12 mouse cellular contexts compared by ENCODE assay signal in genomic region chr2:112491629-112492028, GRCm38 (mm10). TPM values are rescaled to one million over a fixed set of nuclear protein-coding genes. Genes with fewer than 3 reads are reported as not detected.
DNase-seq lines count a peak whose midpoint lies in the region; ATAC-seq and TF ChIP-seq lines count a peak whose summit lies in the region.
"Had no signal": no experiment of that assay in that cellular context is flagged by ENCODE, and none has a peak within 500 bp of the region (broad histone marks: within the 10 kb centered on the region; RNA-seq: fewer than 3 reads in every experiment).

No protein-coding gene starts in this region.

- ATAC-seq in kidney, embryonic 15.5 days (replicated peaks; ENCODE audit: low FRiP score): no peak
- ATAC-seq in neural tube, embryonic 13.5 days (ENCODE audit: low read depth): no peak
- 0 out of 2 replicates have a peak, but pooled peaks have one; percentile 16 for ATAC-seq in stomach, postnatal 0 days (ENCODE audit: low FRiP score, low TSS enrichment)

- peaks cover 11% of the 10 kb centered on the region for H3K4me1 ChIP-seq in kidney, embryonic 15.5 days
- H3K4me1 ChIP-seq in neural tube, embryonic 13.5 days (replicated peaks): peaks cover 18% of the 10 kb centered on the region
- 0 out of 2 replicates have a peak, but pooled peaks cover 2% of the 10 kb centered on the region for H3K4me1 ChIP-seq in stomach, postnatal 0 days (replicated peaks; ENCODE audit: control insufficient read depth, insufficient read depth)

- no peak for TF ChIP-seq EP300 in stomach, postnatal 0 days (optimal IDR thresholded peaks at IDR 0.05)

- no peak overlapping the region for H3K9ac ChIP-seq in kidney, embryonic 15.5 days
- no peak overlapping the region for H3K9ac ChIP-seq in neural tube, embryonic 13.5 days
- H3K9ac ChIP-seq in stomach, postnatal 0 days (ENCODE audit: low read length): no peak overlapping the region

- peak overlapping the region; percentile 99; the same call in 1 of the 2 replicates for H3K27ac ChIP-seq in kidney, embryonic 15.5 days
- no peak overlapping the region for H3K27ac ChIP-seq in neural tube, embryonic 13.5 days (replicated peaks)
- no peak overlapping the region; the same call in 1 of the 2 replicates for H3K27ac ChIP-seq in stomach, postnatal 0 days (replicated peaks)

- H3K9me3 ChIP-seq in kidney, embryonic 15.5 days (replicated peaks): no peaks in the 10 kb centered on the region
- H3K9me3 ChIP-seq in neural tube, embryonic 13.5 days: no peaks in the 10 kb centered on the region
- no peaks in the 10 kb centered on the region for H3K9me3 ChIP-seq in stomach, postnatal 0 days (ENCODE audit: control insufficient read depth, low read length)
- H3K9me3 ChIP-seq: forebrain, embryonic 12.5 days; hindbrain, embryonic 10.5 days had no signal

- no peak overlapping the region for H3K4me2 ChIP-seq in kidney, embryonic 15.5 days
- H3K4me2 ChIP-seq in neural tube, embryonic 13.5 days: peak overlapping the region; percentile 73; the same call in 1 of the 2 replicates
- no peak overlapping the region for H3K4me2 ChIP-seq in stomach, postnatal 0 days (replicated peaks; ENCODE audit: low read depth)

- no peaks in the 10 kb centered on the region for H3K27me3 ChIP-seq in kidney, embryonic 15.5 days
- H3K27me3 ChIP-seq in neural tube, embryonic 13.5 days: no peaks in the 10 kb centered on the region
- H3K27me3 ChIP-seq in stomach, postnatal 0 days (ENCODE audit: control insufficient read depth, insufficient read depth, low read length): no peaks in the 10 kb centered on the region
- H3K27me3 ChIP-seq: forebrain, embryonic 12.5 days had no signal

- no peak overlapping the region for H3K4me3 ChIP-seq in kidney, embryonic 15.5 days (replicated peaks)
- H3K4me3 ChIP-seq in neural tube, embryonic 13.5 days: no peak overlapping the region
- H3K4me3 ChIP-seq in stomach, postnatal 0 days (ENCODE audit: low read depth, low read length): no peak overlapping the region

- H3K36me3 ChIP-seq in kidney, embryonic 15.5 days: no peaks in the 10 kb centered on the region
- H3K36me3 ChIP-seq in neural tube, embryonic 13.5 days: no peaks in the 10 kb centered on the region
- no peaks in the 10 kb centered on the region for H3K36me3 ChIP-seq in stomach, postnatal 0 days (ENCODE audit: control insufficient read depth, insufficient read depth, low read length)
- H3K36me3 ChIP-seq: forebrain, embryonic 12.5 days; hindbrain, embryonic 10.5 days had no signal

- no peak for TF ChIP-seq CTCF in stomach, postnatal 0 days (IDR thresholded peaks at IDR 0.05; ENCODE audit: low read depth)

- DNase-seq in cerebellum, adult 9-10 months: peak; percentile 32
- DNase-seq in cerebellum, postnatal 25 days: no peak
- no peak for DNase-seq in kidney, postnatal 4 days
- DNase-seq in neural tube, embryonic 10.5 days (ENCODE audit: extremely low spot score, low spot score): no peak
- DNase-seq in stomach, postnatal 0 days (ENCODE audit: low spot score): no peak
- no peak for DNase-seq in urinary bladder, postnatal 4 days (ENCODE audit: low spot score in 2 of 2)
- DNase-seq: layer of hippocampus, adult 9-11 months; spleen, adult 18-20 months had no signal

- 69% methylated on average over 5 of the region's 5 CpGs for WGBS in kidney, embryonic 15.5 days
- 61% methylated on average over 5 of the region's 5 CpGs for WGBS in neural tube, embryonic 13.5 days
- WGBS in stomach, postnatal 0 days: 48% methylated on average over 5 of the region's 5 CpGs

RNA-seq across cellular contexts. Expression of gene Aven, which starts 1.1 kb away (rescaled TPM):
- polyA plus RNA-seq in kidney, embryonic 15.5 days (2015; fragmentation: Nextera tagmentation; extraction: Ambion mirVana): 7.2 and 9.3 TPM in 2 replicates
- 5.1 and 5.3 TPM in 2 replicates for polyA plus RNA-seq in neural tube, embryonic 13.5 days (2015; fragmentation: Nextera tagmentation; extraction: Ambion mirVana)
- polyA plus RNA-seq in stomach, postnatal 0 days (2015; fragmentation: Nextera tagmentation; extraction: Ambion mirVana): 3.6 and 4.7 TPM in 2 replicates

RNA-seq across cellular contexts. Expression of gene Chrm5, which starts 11.1 kb away (rescaled TPM):
- polyA plus RNA-seq in kidney, embryonic 15.5 days (2015; fragmentation: Nextera tagmentation; extraction: Ambion mirVana): 0.17 and 0.22 TPM in 2 replicates
- 0.18 and 0.54 TPM in 2 replicates for polyA plus RNA-seq in neural tube, embryonic 13.5 days (2015; fragmentation: Nextera tagmentation; extraction: Ambion mirVana)
- not detected in 2 replicates for polyA plus RNA-seq in stomach, postnatal 0 days (2015; fragmentation: Nextera tagmentation; extraction: Ambion mirVana)
- polyA plus RNA-seq: hindbrain, embryonic 10.5 days had no signal

RNA-seq across cellular contexts. Expression of gene Emc7, which starts 36.8 kb away (rescaled TPM):
- 19.3 and 20.0 TPM in 2 replicates for polyA plus RNA-seq in kidney, embryonic 15.5 days (2015; fragmentation: Nextera tagmentation; extraction: Ambion mirVana)
- polyA plus RNA-seq in neural tube, embryonic 13.5 days (2015; fragmentation: Nextera tagmentation; extraction: Ambion mirVana): 20.9 and 21.8 TPM in 2 replicates
- 23.6 and 24.5 TPM in 2 replicates for polyA plus RNA-seq in stomach, postnatal 0 days (2015; fragmentation: Nextera tagmentation; extraction: Ambion mirVana)
